Mouse (Mus musculus): ENCODE data around the gene Ptgir. TPM values are rescaled to one million over a fixed set of nuclear protein-coding genes. Genes with fewer than 3 reads are reported as not detected.

Gene Ptgir
- polyA plus RNA-seq, 1 experiment, result 11.3 TPM

DNA sequence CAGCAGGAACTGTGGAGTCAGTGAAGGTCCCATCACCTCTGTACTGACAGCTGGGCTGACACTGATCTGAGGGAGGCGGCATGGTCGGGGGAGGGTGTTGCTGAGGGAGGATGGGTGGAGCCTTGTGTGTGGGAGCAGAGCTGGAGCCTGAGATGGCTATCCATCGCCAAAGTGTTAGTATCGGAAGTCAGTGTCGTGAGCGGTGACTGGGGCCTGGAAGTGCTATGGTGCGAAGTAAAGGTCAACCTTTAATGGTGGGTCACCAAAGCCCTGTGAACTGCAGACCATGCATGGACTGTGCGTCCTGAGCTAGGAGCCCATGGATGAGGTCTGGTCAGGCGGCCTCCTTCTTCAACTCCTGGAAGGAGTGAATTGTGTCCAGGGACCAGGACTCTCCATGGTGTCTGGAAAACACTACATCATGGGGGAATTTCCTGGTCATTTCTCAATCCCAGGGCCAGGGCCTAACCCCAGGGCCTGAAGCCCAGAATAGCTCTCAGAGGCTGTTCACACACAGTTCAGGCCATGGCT lies 734 bp upstream of the Ptgir start:
- H3K4me1 ChIP-seq (replicated peaks; ENCODE audit: control insufficient read depth, insufficient read depth, low read length), result peaks cover 35% of the 10 kb centered on the region
- no peak overlapping the region for H3K4me3 ChIP-seq (ENCODE audit: control insufficient read depth, insufficient read depth, low read length)
- H3K36me3 ChIP-seq (ENCODE audit: control insufficient read depth, insufficient read depth, low read length), result no peaks in the 10 kb centered on the region
- TF ChIP-seq CTCF (IDR thresholded peaks at IDR 0.05; ENCODE audit: borderline replicate concordance, control insufficient read depth, extremely low read depth, insufficient read depth, low read length, poor library complexity) (no peak), POLR2A (IDR thresholded peaks at IDR 0.05; ENCODE audit: control insufficient read depth, extremely low read depth, insufficient read depth, low read length, poor library complexity) (no peak)
- H3K27ac ChIP-seq (ENCODE audit: control insufficient read depth, insufficient read depth, low read length), result peak overlapping the region; percentile 32; the same call in 1 of the 2 replicates
- no peaks in the 10 kb centered on the region for H3K27me3 ChIP-seq (ENCODE audit: control insufficient read depth, insufficient read depth, low read length)
- WGBS, result 72% methylated on average over 9 of the region's 9 CpGs
- no peak for DNase-seq

DNA sequence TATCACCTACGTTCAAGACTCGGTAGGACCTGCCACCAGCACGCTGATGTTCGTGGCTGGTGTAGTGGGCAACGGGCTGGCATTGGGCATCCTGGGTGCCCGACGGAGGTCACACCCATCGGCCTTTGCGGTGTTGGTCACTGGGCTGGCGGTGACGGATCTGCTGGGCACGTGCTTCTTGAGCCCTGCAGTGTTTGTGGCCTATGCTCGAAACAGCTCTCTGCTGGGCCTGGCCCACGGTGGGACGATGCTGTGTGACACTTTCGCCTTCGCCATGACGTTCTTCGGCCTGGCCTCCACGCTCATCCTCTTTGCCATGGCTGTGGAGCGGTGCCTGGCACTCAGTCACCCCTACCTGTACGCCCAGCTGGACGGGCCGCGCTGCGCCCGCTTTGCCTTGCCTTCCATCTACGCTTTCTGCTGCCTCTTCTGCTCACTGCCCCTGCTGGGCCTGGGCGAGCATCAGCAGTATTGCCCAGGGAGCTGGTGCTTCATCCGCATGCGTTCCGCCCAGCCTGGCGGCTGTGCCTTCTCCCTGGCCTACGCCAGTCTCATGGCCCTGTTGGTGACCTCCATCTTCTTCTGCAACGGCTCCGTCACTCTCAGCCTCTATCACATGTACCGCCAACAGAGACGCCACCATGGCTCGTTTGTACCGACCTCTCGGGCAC lies 734 bp downstream of the Ptgir start:
- no peak for TF ChIP-seq POLR2A (IDR thresholded peaks at IDR 0.05; ENCODE audit: control insufficient read depth, extremely low read depth, insufficient read depth, low read length, poor library complexity)
- TF ChIP-seq CTCF (IDR thresholded peaks at IDR 0.05; ENCODE audit: borderline replicate concordance, control insufficient read depth, extremely low read depth, insufficient read depth, low read length, poor library complexity), result no peak
- H3K4me1 ChIP-seq (replicated peaks; ENCODE audit: control insufficient read depth, insufficient read depth, low read length), result peaks cover 35% of the 10 kb centered on the region
- WGBS, result 95% methylated on average over 41 of the region's 41 CpGs
- no peak overlapping the region; the same call in 1 of the 2 replicates for H3K4me3 ChIP-seq (ENCODE audit: control insufficient read depth, insufficient read depth, low read length)
- H3K27me3 ChIP-seq (ENCODE audit: control insufficient read depth, insufficient read depth, low read length), result no peaks in the 10 kb centered on the region
- no peaks in the 10 kb centered on the region for H3K36me3 ChIP-seq (ENCODE audit: control insufficient read depth, insufficient read depth, low read length)
- DNase-seq, result no peak
- H3K27ac ChIP-seq (ENCODE audit: control insufficient read depth, insufficient read depth, low read length), result no peak overlapping the region

DNA sequence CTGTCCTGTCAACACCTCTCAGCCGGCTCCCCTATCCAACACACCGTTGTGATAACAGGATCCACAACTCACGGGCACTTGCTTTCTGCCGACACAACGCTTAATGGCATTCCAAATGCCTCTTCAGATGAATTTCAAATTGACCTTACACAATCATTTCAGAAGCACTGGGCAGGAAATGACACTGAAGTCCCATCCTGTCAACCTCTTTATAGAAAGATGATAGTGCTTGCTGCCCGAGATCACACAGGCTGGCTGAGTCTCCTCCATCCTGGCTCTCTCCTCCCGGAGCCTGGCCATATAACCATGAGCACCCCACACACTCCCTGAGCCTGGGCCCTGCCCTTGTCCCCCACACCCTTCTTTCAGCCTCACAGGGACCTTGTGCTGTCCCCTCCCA lies 1.6 kb downstream of the Ptgir start:
- Histone ChIP-seq H3K36me3 (ENCODE audit: control insufficient read depth, insufficient read depth, low read length) (no peaks in the 10 kb centered on the region), H3K4me3 (ENCODE audit: control insufficient read depth, insufficient read depth, low read length) (no peak overlapping the region), H3K27ac (ENCODE audit: control insufficient read depth, insufficient read depth, low read length) (no peak overlapping the region), H3K27me3 (ENCODE audit: control insufficient read depth, insufficient read depth, low read length) (no peaks in the 10 kb centered on the region), H3K4me1 (replicated peaks; ENCODE audit: control insufficient read depth, insufficient read depth, low read length) (peaks cover 35% of the 10 kb centered on the region)
- DNase-seq, result no peak
- WGBS, result 62% methylated on average over 7 of the region's 7 CpGs
- no peak for TF ChIP-seq CTCF (IDR thresholded peaks at IDR 0.05; ENCODE audit: borderline replicate concordance, control insufficient read depth, extremely low read depth, insufficient read depth, low read length, poor library complexity)
- no peak for TF ChIP-seq POLR2A (IDR thresholded peaks at IDR 0.05; ENCODE audit: control insufficient read depth, extremely low read depth, insufficient read depth, low read length, poor library complexity)

GRCm38 (mm10) chr7:16908367-16908766 lies 2.1 kb downstream of the Ptgir start:
- no peaks in the 10 kb centered on the region for H3K27me3 ChIP-seq (ENCODE audit: control insufficient read depth, insufficient read depth, low read length)
- H3K36me3 ChIP-seq (ENCODE audit: control insufficient read depth, insufficient read depth, low read length), result no peaks in the 10 kb centered on the region
- TF ChIP-seq POLR2A (IDR thresholded peaks at IDR 0.05; ENCODE audit: control insufficient read depth, extremely low read depth, insufficient read depth, low read length, poor library complexity) (no peak), CTCF (IDR thresholded peaks at IDR 0.05; ENCODE audit: borderline replicate concordance, control insufficient read depth, extremely low read depth, insufficient read depth, low read length, poor library complexity) (no peak)
- 4% methylated on average over 11 of the region's 11 CpGs for WGBS
- H3K4me1 ChIP-seq (replicated peaks; ENCODE audit: control insufficient read depth, insufficient read depth, low read length), result peaks cover 35% of the 10 kb centered on the region
- no peak for DNase-seq
- H3K27ac ChIP-seq (ENCODE audit: control insufficient read depth, insufficient read depth, low read length), result no peak overlapping the region
- H3K4me3 ChIP-seq (ENCODE audit: control insufficient read depth, insufficient read depth, low read length), result peak overlapping the region; percentile 19; the same call in 1 of the 2 replicates

DNA sequence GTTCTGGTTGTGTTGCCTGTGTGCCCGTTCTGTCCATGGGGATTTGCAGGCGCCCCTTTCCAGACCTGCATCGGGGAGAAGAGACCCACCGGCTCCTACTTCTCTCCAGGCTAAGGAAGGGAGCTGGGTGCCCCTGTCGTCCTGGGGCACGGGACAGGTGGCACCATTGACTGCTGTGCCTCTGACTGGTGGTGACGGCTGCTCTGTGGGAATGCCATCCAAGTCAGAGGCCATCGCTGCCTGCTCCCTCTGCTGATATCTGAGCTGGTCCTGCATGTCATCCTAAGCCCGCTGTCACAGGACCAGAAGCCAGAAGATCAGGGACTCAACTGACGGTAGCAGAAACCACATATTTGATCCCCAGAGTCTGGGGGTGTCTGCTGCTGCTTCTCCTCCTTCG lies 2.6 kb downstream of the Ptgir start:
- DNase-seq, result no peak
- TF ChIP-seq POLR2A (IDR thresholded peaks at IDR 0.05; ENCODE audit: control insufficient read depth, extremely low read depth, insufficient read depth, low read length, poor library complexity) (no peak), CTCF (IDR thresholded peaks at IDR 0.05; ENCODE audit: borderline replicate concordance, control insufficient read depth, extremely low read depth, insufficient read depth, low read length, poor library complexity) (no peak)
- no peaks in the 10 kb centered on the region for H3K27me3 ChIP-seq (ENCODE audit: control insufficient read depth, insufficient read depth, low read length)
- H3K4me1 ChIP-seq (replicated peaks; ENCODE audit: control insufficient read depth, insufficient read depth, low read length), result peaks cover 35% of the 10 kb centered on the region
- 0 out of 2 replicates have a peak overlapping the region, but pooled peaks have one; percentile 19 for H3K4me3 ChIP-seq (ENCODE audit: control insufficient read depth, insufficient read depth, low read length)
- H3K36me3 ChIP-seq (ENCODE audit: control insufficient read depth, insufficient read depth, low read length), result no peaks in the 10 kb centered on the region
- 47% methylated on average over 11 of the region's 11 CpGs for WGBS
- no peak overlapping the region for H3K27ac ChIP-seq (ENCODE audit: control insufficient read depth, insufficient read depth, low read length)

DNA sequence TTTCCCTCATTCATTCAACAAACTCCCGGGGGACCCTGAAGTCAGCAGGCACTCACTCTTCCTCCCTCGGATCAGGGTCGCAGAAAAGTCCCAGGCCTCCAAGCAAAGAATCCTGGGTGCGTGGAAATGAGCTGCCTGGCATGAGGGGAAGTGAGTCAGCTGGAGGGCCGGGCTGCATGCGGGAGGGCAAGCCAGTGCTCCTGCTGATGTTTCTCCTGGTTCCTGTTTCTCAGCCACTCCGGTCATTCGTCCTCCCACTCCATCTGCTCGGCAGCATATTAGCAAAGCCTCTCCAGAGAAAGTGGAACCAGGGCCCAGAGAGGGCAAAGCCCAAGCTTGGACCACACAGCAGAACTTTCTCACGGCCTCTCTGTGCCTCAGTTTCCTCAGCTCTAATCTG lies 3.6 kb downstream of the Ptgir start:
- TF ChIP-seq POLR2A (IDR thresholded peaks at IDR 0.05; ENCODE audit: control insufficient read depth, extremely low read depth, insufficient read depth, low read length, poor library complexity) (no peak), CTCF (IDR thresholded peaks at IDR 0.05; ENCODE audit: borderline replicate concordance, control insufficient read depth, extremely low read depth, insufficient read depth, low read length, poor library complexity) (no peak)
- H3K27ac ChIP-seq (ENCODE audit: control insufficient read depth, insufficient read depth, low read length), result no peak overlapping the region
- no peaks in the 10 kb centered on the region for H3K27me3 ChIP-seq (ENCODE audit: control insufficient read depth, insufficient read depth, low read length)
- WGBS, result 43% methylated on average over 10 of the region's 10 CpGs
- peaks cover 35% of the 10 kb centered on the region for H3K4me1 ChIP-seq (replicated peaks; ENCODE audit: control insufficient read depth, insufficient read depth, low read length)
- H3K36me3 ChIP-seq (ENCODE audit: control insufficient read depth, insufficient read depth, low read length), result 0 out of 2 replicates have a peak, but pooled peaks cover 2% of the 10 kb centered on the region
- no peak overlapping the region for H3K4me3 ChIP-seq (ENCODE audit: control insufficient read depth, insufficient read depth, low read length)
- no peak for DNase-seq

All from thymus, adult 2 months (tissue).